Mouse (Mus musculus): ENCODE measurements at regions not wholly inside any gene's neighbourhood (a gene's known extent, or its start where the extent isn't known, plus 50 kb on each side); places are given as distances from the start of the nearest gene placed in this dataset.
A peak's percentile ranks its signal among the peaks of the same experiment; 100 is the strongest.

- TF ChIP-seq CTCF (conservative IDR thresholded peaks at IDR 0.05; ENCODE audit: insufficient read depth, insufficient read length, low read depth, low read length) (no peak), POLR2A (IDR thresholded peaks at IDR 0.05; ENCODE audit: low read depth, low read length) (no peak)
- WGBS: 54% methylated on average over 2 of the region's 2 CpGs
- Histone ChIP-seq H3K4me3 (ENCODE audit: insufficient read depth, low read depth, low read length) (no peak overlapping the region), H3K4me1 (ENCODE audit: control insufficient read depth, insufficient read depth, low read length) (no peaks in the 10 kb centered on the region), H3K27me3 (replicated peaks; ENCODE audit: control insufficient read depth, insufficient read depth, low read length) (no peaks in the 10 kb centered on the region), H3K36me3 (ENCODE audit: control insufficient read depth, insufficient read depth, low read length) (no peaks in the 10 kb centered on the region), H3K27ac (ENCODE audit: insufficient read depth, low read depth, low read length) (no peak overlapping the region)
- peak; percentile 63 for DNase-seq
Measured at GRCm38 (mm10) chr4:71076131-71076530, 541.3 kb upstream of the Megf9 start.

GRCm38 (mm10) chr4:71034541-71034940 lies 499.7 kb upstream of the Megf9 start:
- Histone ChIP-seq H3K36me3 (ENCODE audit: control insufficient read depth, insufficient read depth, low read length) (no peaks in the 10 kb centered on the region), H3K4me3 (ENCODE audit: insufficient read depth, low read depth, low read length) (no peak overlapping the region), H3K4me1 (ENCODE audit: control insufficient read depth, insufficient read depth, low read length) (no peaks in the 10 kb centered on the region), H3K27me3 (replicated peaks; ENCODE audit: control insufficient read depth, insufficient read depth, low read length) (no peaks in the 10 kb centered on the region), H3K27ac (ENCODE audit: insufficient read depth, low read depth, low read length) (no peak overlapping the region)
- TF ChIP-seq POLR2A (IDR thresholded peaks at IDR 0.05; ENCODE audit: low read depth, low read length): no peak
- no peak for TF ChIP-seq CTCF (conservative IDR thresholded peaks at IDR 0.05; ENCODE audit: insufficient read depth, insufficient read length, low read depth, low read length)
- DNase-seq: no peak
- WGBS: 74% methylated on average over 1 of the region's 1 CpGs
